8 mouse cellular contexts compared by ENCODE assay signal in the genomic region with DNA sequence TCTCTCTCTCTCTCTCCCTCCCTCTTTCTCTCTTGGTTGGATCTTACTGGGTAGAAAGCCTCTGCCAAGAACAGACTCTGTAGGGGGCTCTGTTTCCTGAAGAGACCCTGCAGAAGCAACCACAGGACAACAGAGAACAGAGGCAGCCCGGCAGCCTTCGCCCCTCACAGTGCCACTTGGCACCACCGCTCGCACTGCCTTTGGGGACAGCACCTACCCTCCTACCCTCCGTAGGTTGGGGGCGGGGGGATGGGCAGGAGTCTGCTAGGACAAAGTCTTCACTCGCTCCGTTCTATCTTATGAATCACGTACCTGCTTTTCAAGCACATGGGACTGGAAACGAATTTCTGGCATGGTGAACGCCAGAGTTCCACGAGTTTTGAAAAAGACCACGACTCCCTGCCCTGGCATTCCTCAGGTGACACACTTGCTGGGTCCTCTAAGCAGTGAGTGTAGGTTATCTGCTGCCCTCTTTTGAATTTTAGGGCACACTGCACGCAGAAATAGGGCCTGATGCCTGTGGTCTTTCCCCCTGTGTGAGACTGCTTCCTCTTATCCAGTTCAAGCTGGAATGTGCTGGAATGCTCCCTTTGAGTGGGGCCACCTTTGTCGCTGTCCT. TPM values are rescaled to one million over a fixed set of nuclear protein-coding genes. Genes with fewer than 3 reads are reported as not detected.
A peak's percentile ranks its signal among the peaks of the same experiment; 100 is the strongest.
DNase-seq lines count a peak whose midpoint lies in the region; ATAC-seq lines count a peak whose summit lies in the region.

No protein-coding gene starts in this region.

- H3K4me3 ChIP-seq in heart, embryonic 11.5 days (ENCODE audit: low read depth, low read length) = peak overlapping the region; percentile 39
- H3K4me3 ChIP-seq in kidney, embryonic 15.5 days (replicated peaks) = peak overlapping the region; percentile 37
- H3K4me3 ChIP-seq in limb, embryonic 15.5 days = peak overlapping the region; percentile 32

- no peaks in the 10 kb centered on the region for H3K36me3 ChIP-seq in heart, embryonic 11.5 days (ENCODE audit: control insufficient read depth, insufficient read depth, low read length)
- H3K36me3 ChIP-seq in kidney, embryonic 15.5 days = no peaks in the 10 kb centered on the region
- H3K36me3 ChIP-seq in limb, embryonic 15.5 days = no peaks in the 10 kb centered on the region

- peak; percentile 57; the same call in 1 of the 2 replicates for ATAC-seq in heart, embryonic 11.5 days (replicated peaks; ENCODE audit: insufficient number of reproducible peaks, low FRiP score, low TSS enrichment)
- ATAC-seq in kidney, embryonic 15.5 days (replicated peaks; ENCODE audit: low FRiP score) = peak; percentile 90
- ATAC-seq in limb, embryonic 15.5 days (ENCODE audit: insufficient number of reproducible peaks, low FRiP score, low TSS enrichment, low read depth) = peak; percentile 72; the same call in 1 of the 2 replicates

- peak; percentile 34 to 85 for DNase-seq in adrenal gland, adult (ENCODE audit: inconsistent age in 2 of 2, low spot score in 1 of 2)
- DNase-seq in adrenal gland, postnatal 4 days (ENCODE audit: low spot score in 2 of 2) = no peak
- peak; percentile 69 for DNase-seq in embryo, embryonic 9.5 days (ENCODE audit: extremely low spot score)
- DNase-seq in neural tube, embryonic 10.5 days (ENCODE audit: extremely low spot score, low spot score) = peak; percentile 52
- DNase-seq in natural killer cell, adult 2 months (ENCODE audit: low spot score in 2 of 2) = no peak

- no peak overlapping the region for H3K27ac ChIP-seq in heart, embryonic 11.5 days (ENCODE audit: low read depth, low read length)
- no peak overlapping the region for H3K27ac ChIP-seq in kidney, embryonic 15.5 days
- H3K27ac ChIP-seq in limb, embryonic 15.5 days = no peak overlapping the region

- H3K9me3 ChIP-seq in heart, embryonic 11.5 days (replicated peaks; ENCODE audit: control insufficient read depth, low read length) = no peaks in the 10 kb centered on the region
- H3K9me3 ChIP-seq in kidney, embryonic 15.5 days (replicated peaks) = no peaks in the 10 kb centered on the region
- H3K9me3 ChIP-seq in limb, embryonic 15.5 days = no peaks in the 10 kb centered on the region

- H3K4me2 ChIP-seq in heart, embryonic 11.5 days = peak overlapping the region; percentile 73
- H3K4me2 ChIP-seq in kidney, embryonic 15.5 days = peak overlapping the region; percentile 68
- H3K4me2 ChIP-seq in limb, embryonic 15.5 days = peak overlapping the region; percentile 67

- 4% methylated on average over 15 of the region's 15 CpGs for WGBS in heart, embryonic 11.5 days (ENCODE audit: insufficient replicate concordance)
- WGBS in kidney, embryonic 15.5 days = 5% methylated on average over 15 of the region's 15 CpGs
- 6% methylated on average over 15 of the region's 15 CpGs for WGBS in limb, embryonic 15.5 days

- peak overlapping the region; percentile 29; the same call in 1 of the 2 replicates for H3K9ac ChIP-seq in heart, embryonic 11.5 days (ENCODE audit: low read depth, low read length)
- 0 out of 2 replicates have a peak overlapping the region, but pooled peaks have one; percentile 33 for H3K9ac ChIP-seq in kidney, embryonic 15.5 days
- no peak overlapping the region for H3K9ac ChIP-seq in limb, embryonic 15.5 days

- H3K27me3 ChIP-seq in heart, embryonic 11.5 days (ENCODE audit: control insufficient read depth, insufficient read depth, low read length) = no peaks in the 10 kb centered on the region
- H3K27me3 ChIP-seq in kidney, embryonic 15.5 days = no peaks in the 10 kb centered on the region
- H3K27me3 ChIP-seq in limb, embryonic 15.5 days = peaks cover 5% of the 10 kb centered on the region; the same call in 1 of the 2 replicates

- peaks cover 8% of the 10 kb centered on the region for H3K4me1 ChIP-seq in heart, embryonic 11.5 days (ENCODE audit: control insufficient read depth, insufficient read depth, low read length)
- peaks cover 4% of the 10 kb centered on the region; the same call in 1 of the 2 replicates for H3K4me1 ChIP-seq in kidney, embryonic 15.5 days
- H3K4me1 ChIP-seq in limb, embryonic 15.5 days = peaks cover 6% of the 10 kb centered on the region

RNA-seq across cellular contexts. Expression of a gene that starts 12.5 kb away (rescaled TPM):
- 1 to 10 TPM; 5.1 to 7.7 TPM for total RNA-seq in adrenal gland, postnatal 4 days (2021)
- polyA plus RNA-seq in heart, embryonic 11.5 days (2014; fragmentation: Nextera tagmentation; extraction: Ambion mirVana) = 3.2 and 4.9 TPM in 2 replicates
- polyA plus RNA-seq in kidney, embryonic 15.5 days (2015; fragmentation: Nextera tagmentation; extraction: Ambion mirVana) = 24.3 and 26.6 TPM in 2 replicates
- polyA plus RNA-seq in limb, embryonic 15.5 days (2015; fragmentation: Nextera tagmentation; extraction: Ambion mirVana) = 9.6 and 13.4 TPM in 2 replicates

Comparison
In these comparisons a context has a peak if more than half of its experiments do, and no peak if none do; other contexts are left out.
1. DNase-seq: peak in adrenal gland, adult (2 of 2), embryo, embryonic 9.5 days (single experiment) and neural tube, embryonic 10.5 days (single experiment); none in adrenal gland, postnatal 4 days (0 of 2) and natural killer cell, adult 2 months (0 of 2).
2. Peak in every context shown above with its lines, with median percentiles within 50 percentile points of each other: ATAC-seq, H3K4me2 ChIP-seq and H3K4me3 ChIP-seq.